Mouse (Mus musculus) heart, postnatal 0 days (tissue): ENCODE measurements around the gene Pmvk. TPM values are rescaled to one million over a fixed set of nuclear protein-coding genes. Genes with fewer than 3 reads are reported as not detected.

Experiments used
- ATAC-seq: fragments of 200-750 bp; cut with Nextera tagmentation; 2 replicates; pipeline ENCODE4 v1.8.0; 2017; ENCODE audit warnings: low read depth, moderate number of reproducible peaks, moderate library complexity; ENCODE audit not compliant: insufficient read depth
- DNase-seq: peaks from one replicate; pipeline ENCODE4 v3.0.0-alpha.2; 2016; ENCODE audit warnings: low spot score
- H3K27ac ChIP-seq: fragments of 300-500 bp; sonication (generic); 2 replicates; pipeline ENCODE4 v1.5.1; 2014; ENCODE audit warnings: low read depth, mild to moderate bottlenecking
- H3K27me3 ChIP-seq: fragments of 300-500 bp; sonication (generic); 2 replicates; pipeline ENCODE4 v1.6.1; 2014; ENCODE audit warnings: low read length, mixed read lengths; ENCODE audit not compliant: control insufficient read depth, insufficient read depth
- H3K36me3 ChIP-seq: fragments of 300-500 bp; sonication (generic); replicated peaks from 2 replicates; pipeline ENCODE4 v1.6.1; 2014; ENCODE audit warnings: low read length, mixed read lengths; ENCODE audit not compliant: control insufficient read depth, insufficient read depth
- H3K4me1 ChIP-seq: fragments of 300-500 bp; sonication (generic); 2 replicates; pipeline ENCODE4 v1.6.1; 2014; ENCODE audit warnings: antibody characterized with exemption; ENCODE audit not compliant: control insufficient read depth, insufficient read depth
- H3K4me2 ChIP-seq: fragments of 300-500 bp; sonication (generic); 2 replicates; pipeline ENCODE4 v1.6.1; 2014; ENCODE audit warnings: low read depth, mild to moderate bottlenecking, low read length, moderate library complexity
- H3K4me3 ChIP-seq: fragments of 300-500 bp; sonication (generic); 2 replicates; pipeline ENCODE4 v1.5.1; 2014; ENCODE audit warnings: low read depth, low read length
- H3K9ac ChIP-seq: fragments of 300-500 bp; sonication (generic); replicated peaks from 2 replicates; pipeline ENCODE4 v1.6.1; 2014; ENCODE audit warnings: low read depth, low read length, mixed read lengths
- H3K9me3 ChIP-seq: fragments of 300-500 bp; sonication (generic); replicated peaks from 2 replicates; pipeline ENCODE4 v1.6.1; 2016; ENCODE audit warnings: low read length; ENCODE audit not compliant: control insufficient read depth
- CTCF ChIP-seq: IDR thresholded peaks from 2 replicates; pipeline ENCODE4 v1.5.1; 2016; ENCODE audit warnings: antibody characterized with exemption, control low read depth, low read depth
- EP300 ChIP-seq: IDR thresholded peaks from 2 replicates; pipeline ENCODE4 v1.6.1; 2016; ENCODE audit warnings: antibody characterized with exemption, low read depth
- WGBS: fragments of 180-500 bp; shearing (Covaris S2); extraction: QIAGEN DNeasy Blood & Tissue Kit; methylation state at CpG from one replicate; pipeline ENCODE4 v1.1.7; 2014; 5-methylcytosine and 5-hydroxymethylcytosine counted together
- polyA plus RNA-seq: library from polyadenylated mRNA; unstranded; fragments of >200 nt; fragmentation: Nextera tagmentation; extraction: Ambion mirVana; gene quantifications from 2 replicates; pipeline ENCODE4 v1.2.1, GENCODE M21; 2015
- total RNA-seq: library from RNA; depleted of rRNA; stranded (reverse); fragments of >200 nt; gene quantifications from 2 replicates; pipeline ENCODE4 v1.2.3, GENCODE M21; 2014; ENCODE audit warnings: low replicate concordance

The Pmvk gene
- total and polyA plus RNA-seq, 2 experiments from 2014 or later: 26.2 to 50.7 TPM

- H3K4me1 ChIP-seq: peaks cover 12% of the 10 kb centered on the region
Observed at GRCm38 (mm10) chr3:89455786-89456285, 1.5 kb downstream of the Pmvk start.

GRCm38 (mm10) chr3:89456726-89457665, 2.7 kb downstream of the Pmvk start:
- H3K4me1 ChIP-seq: peaks cover 12% of the 10 kb centered on the region
- no peak overlapping the region for H3K9ac ChIP-seq
- H3K9me3 ChIP-seq: no peaks in the 10 kb centered on the region
- H3K27me3 ChIP-seq: no peaks in the 10 kb centered on the region
- no peak overlapping the region for H3K27ac ChIP-seq
- DNase-seq (peak; percentile 70), ATAC-seq (no peak)
- TF ChIP-seq EP300: no peak
- TF ChIP-seq CTCF: peak; percentile 81
- no peaks in the 10 kb centered on the region for H3K36me3 ChIP-seq
- H3K4me3 ChIP-seq: no peak overlapping the region
- 42% methylated on average over 10 of the region's 10 CpGs for WGBS
- H3K4me2 ChIP-seq: no peak overlapping the region

More at GRCm38 (mm10) chr3:89455786-89456285, 1.5 kb downstream of the Pmvk start:
- Histone ChIP-seq H3K4me3 (no peak overlapping the region), H3K27ac (no peak overlapping the region), H3K27me3 (no peaks in the 10 kb centered on the region), H3K4me2 (no peak overlapping the region), H3K36me3 (no peaks in the 10 kb centered on the region), H3K9me3 (no peaks in the 10 kb centered on the region), H3K9ac (no peak overlapping the region)
- TF ChIP-seq EP300 (no peak), CTCF (no peak)
- WGBS: 83% methylated on average over 1 of the region's 1 CpGs
- DNase-seq: no peak
- no peak for ATAC-seq

GRCm38 (mm10) chr3:89458372-89458964, 4.1 kb downstream of the Pmvk start:
- H3K9me3 ChIP-seq: no peaks in the 10 kb centered on the region

GRCm38 (mm10) chr3:89458965-89459807, 4.8 kb downstream of the Pmvk start:
- peak overlapping the region; percentile 54 for H3K9ac ChIP-seq
- H3K36me3 ChIP-seq: no peaks in the 10 kb centered on the region
- H3K27me3 ChIP-seq: no peaks in the 10 kb centered on the region
- H3K4me3 ChIP-seq: peak overlapping the region; percentile 54
- peak overlapping the region; percentile 70 for H3K4me2 ChIP-seq
- peak overlapping the region; percentile 21 for H3K27ac ChIP-seq
- WGBS: under 1% methylated on average over 36 of the region's 36 CpGs
- no peaks in the 10 kb centered on the region for H3K9me3 ChIP-seq
- H3K4me1 ChIP-seq: peaks cover 12% of the 10 kb centered on the region
- ATAC-seq (peak; percentile 93), DNase-seq (peak; percentile 74)
- TF ChIP-seq CTCF (no peak), EP300 (no peak)

More at GRCm38 (mm10) chr3:89458372-89458964, 4.1 kb downstream of the Pmvk start:
- H3K27ac ChIP-seq: peak overlapping the region; percentile 21; the same call in 1 of the 2 replicates
- peaks cover 12% of the 10 kb centered on the region for H3K4me1 ChIP-seq
- WGBS: 40% methylated on average over 13 of the region's 13 CpGs
- H3K4me2 ChIP-seq: peak overlapping the region; percentile 70
- no peaks in the 10 kb centered on the region for H3K36me3 ChIP-seq
- ATAC-seq (peak; percentile 37; the same call in 1 of the 2 replicates), DNase-seq (peak; percentile 69)
- no peaks in the 10 kb centered on the region for H3K27me3 ChIP-seq
- TF ChIP-seq EP300 (no peak), CTCF (no peak)
- H3K9ac ChIP-seq: no peak overlapping the region
- peak overlapping the region; percentile 54 for H3K4me3 ChIP-seq

GRCm38 (mm10) chr3:89468268-89468667, 13.9 kb downstream of the Pmvk start:
- Histone ChIP-seq H3K4me2 (no peak overlapping the region), H3K4me1 (no peaks in the 10 kb centered on the region), H3K36me3 (peaks cover 19% of the 10 kb centered on the region; the same call in 1 of the 2 replicates), H3K9me3 (no peaks in the 10 kb centered on the region), H3K9ac (no peak overlapping the region), H3K4me3 (no peak overlapping the region), H3K27me3 (no peaks in the 10 kb centered on the region), H3K27ac (no peak overlapping the region)
- TF ChIP-seq EP300 (no peak), CTCF (no peak)
- DNase-seq (no peak), ATAC-seq (no peak)
- 52% methylated on average over 4 of the region's 4 CpGs for WGBS
